Mouse (Mus musculus) cerebellum, postnatal 36 days (tissue): Measurements from ENCODE around the gene Rbp7.
A peak's percentile ranks its signal among the peaks of the same experiment; 100 is the strongest.
"Not testable (repeated sequence)": the region's sequence is repeated elsewhere in the genome, so short reads cannot be mapped to it uniquely, and the experiment has no call there.

Experiments
- DNase-seq, 2 experiments: peaks; one replicate each; pipeline ENCODE4 v3.0.0; 2021 to 2022; ENCODE audit warnings: mixed read lengths in 2 of 2

The Rbp7 gene

DNA sequence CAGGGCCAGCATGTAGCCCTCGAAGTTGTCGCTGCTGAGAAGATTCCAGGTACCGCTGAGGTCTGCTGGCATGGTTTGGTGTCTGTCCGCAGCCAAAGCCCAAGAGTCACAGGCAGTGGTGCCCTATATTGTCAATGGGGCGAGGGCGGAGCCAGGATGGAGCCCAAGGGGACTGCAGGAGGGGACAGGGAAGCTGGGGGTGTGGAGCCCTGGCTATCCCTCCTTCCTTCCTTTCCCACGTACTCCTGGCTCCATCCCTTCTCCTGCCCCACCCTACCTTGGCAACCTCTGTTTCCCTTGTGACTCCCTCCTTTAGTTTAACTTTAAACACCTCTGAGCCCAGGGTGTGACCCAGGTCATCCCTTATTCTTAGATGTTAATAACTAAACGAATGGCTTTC is at the start of gene Rbp7:
Gene Rbp7 (minus strand): TSS at position 100 of the 400 bp plus-strand sequence.
- no peak for DNase-seq

DNA sequence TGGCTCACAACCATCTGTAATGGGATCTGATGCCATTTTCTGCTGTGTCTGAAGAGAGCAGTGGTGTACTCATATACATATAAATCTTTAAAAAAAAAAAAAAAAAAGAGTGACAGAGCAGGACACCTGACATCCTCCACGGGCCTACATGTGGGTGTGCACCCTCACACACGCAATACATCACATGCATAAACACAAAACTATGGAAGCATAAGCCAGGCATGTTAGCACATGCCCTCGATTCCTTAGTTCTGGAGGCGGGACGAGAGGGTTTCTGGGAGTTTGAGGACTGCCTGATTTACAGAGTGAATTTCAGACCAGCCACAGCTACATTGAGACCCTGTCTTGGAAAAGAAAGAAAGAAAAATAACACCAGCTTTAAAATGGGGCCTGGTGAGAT is 49.6 kb upstream of the Rbp7 start:
- DNase-seq: no peak

DNA sequence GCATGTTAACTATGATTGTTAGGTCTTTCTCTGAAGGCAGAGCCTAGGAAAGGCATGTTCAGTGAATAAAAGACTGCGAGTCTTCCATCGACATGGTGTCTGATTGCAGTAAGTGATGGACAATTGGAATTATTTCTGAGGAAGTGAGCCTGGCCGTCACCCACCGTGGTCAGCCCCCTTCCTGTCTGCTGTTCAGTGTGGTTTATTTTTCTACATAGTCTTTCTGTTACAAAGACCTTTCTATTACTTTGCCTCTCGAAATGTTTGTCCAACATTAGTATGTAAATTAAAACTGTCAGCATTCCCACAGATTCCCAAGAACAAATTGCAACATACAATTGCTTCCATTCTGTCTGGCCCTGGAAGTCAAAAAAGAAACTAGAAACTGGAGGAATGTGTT is 45.0 kb upstream of the Rbp7 start:
- DNase-seq: no peak

DNA sequence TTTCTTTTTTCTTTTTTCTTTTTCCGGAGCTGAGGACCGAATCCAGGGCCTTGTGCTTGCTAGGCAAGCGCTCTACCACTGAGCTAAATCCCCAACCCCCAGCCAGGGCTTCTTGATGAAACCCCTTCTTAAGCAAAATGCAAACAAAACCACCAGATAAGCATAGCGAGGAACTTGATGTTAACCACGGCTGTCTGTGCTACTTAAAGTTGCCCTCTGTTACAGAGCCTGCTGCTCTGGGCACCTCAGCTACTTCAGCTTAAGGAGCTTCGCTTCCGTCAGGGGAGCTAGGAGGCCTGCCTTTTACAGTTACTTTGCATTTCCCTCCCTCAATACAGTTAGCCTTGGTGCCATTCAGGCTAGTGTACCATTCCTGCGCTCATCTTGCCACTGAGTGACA is 44.1 kb upstream of the Rbp7 start:
- no peak for DNase-seq

DNA sequence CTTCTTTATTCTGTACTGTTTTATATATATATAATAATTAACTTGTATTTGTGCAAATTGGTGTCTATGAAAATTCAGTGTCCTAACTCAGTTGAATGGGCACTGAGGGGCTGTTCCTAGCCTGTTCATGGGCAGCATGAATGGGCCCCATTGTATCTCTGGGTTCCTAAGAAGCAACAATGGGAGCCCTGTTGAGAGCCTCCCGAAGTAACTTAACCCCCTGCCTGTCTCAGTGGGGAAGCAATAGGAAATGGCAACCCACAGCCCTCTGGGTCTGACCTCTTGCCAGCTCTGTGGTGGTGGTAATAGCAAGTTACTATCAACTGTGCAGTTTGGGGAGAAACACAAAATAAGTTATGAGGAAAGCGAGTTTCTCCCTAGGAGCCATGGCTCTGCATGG is 41.8 kb upstream of the Rbp7 start:
- DNase-seq: no peak

DNA sequence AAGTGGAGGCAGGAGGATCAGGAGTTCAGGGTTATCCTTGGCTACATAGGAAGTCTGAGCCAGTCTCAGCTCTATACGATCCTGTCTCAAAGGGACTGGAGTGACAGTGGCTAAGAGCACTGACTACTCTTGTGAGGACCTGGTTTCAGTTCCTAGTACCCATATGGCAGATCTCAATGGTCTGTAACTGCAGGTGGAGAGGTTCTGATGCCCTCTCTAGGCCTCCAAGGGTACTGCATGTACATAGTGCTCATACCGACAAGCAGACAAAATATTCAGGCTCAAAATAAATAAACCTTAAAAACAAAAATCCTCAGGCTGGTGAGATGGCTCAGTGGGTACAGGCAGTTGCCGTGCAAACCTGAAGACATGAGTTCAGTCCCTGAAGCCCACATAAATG is 36.4 kb upstream of the Rbp7 start:
- DNase-seq: no peak

DNA sequence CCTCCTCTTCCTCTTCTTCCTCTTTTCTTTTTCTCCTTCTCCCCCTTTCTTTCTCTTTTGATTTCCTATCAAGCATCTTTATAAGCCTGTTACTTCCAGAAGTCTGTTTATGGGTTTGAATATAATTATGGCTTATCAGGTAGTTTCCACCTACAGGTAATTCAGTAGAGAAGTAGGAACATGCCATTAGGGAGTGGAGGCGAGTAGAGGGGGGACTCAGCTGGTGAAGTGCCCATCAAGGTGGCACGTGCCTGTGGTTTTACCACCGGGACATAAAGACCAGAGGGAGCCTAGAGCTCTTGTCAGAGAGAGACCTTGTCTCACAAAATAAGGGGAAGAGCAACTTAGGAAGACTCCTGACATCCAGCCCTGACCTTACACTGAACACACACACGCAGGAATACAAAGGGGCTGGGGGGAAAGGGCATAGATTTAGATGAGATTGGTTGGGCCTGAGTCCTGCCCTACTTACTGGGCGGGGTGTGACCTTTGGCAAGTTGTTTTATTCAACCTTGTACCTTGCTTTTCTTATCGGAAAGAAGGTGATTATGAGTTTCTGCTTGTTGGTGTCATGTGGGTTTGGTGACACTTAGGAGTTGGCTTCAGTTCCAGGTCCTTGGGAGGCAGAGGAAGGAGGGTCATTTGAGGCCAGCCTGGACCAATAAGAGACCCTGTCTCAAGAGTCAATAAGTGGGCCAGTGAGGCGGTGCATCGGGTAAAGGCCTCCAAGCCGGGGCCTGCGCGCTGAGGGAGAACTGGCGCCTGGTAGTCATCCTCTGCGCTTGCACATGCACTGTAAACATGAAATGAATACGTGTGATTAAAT is 34.9 kb upstream of the Rbp7 start:
- no peak for DNase-seq

DNA sequence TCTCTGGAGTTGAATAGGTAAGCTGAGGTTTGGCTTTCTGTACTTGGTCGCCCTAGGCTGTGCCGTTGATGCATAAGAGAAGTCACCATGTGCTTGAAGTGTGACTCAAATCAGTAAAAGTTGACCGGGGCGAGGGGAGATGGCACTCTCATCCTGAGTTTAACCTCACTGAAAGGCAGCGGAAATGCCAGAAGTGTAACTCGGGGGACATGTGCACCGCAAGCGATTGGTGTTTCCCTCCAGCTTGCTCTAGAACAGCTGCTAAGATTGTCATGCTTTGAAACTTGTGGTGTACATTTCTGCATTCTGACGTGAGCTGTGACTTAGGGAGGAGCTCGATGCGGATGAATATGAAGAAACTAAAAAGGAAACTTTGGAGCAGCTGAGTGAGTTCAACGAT is 33.0 kb upstream of the Rbp7 start:
- DNase-seq: no peak

DNA sequence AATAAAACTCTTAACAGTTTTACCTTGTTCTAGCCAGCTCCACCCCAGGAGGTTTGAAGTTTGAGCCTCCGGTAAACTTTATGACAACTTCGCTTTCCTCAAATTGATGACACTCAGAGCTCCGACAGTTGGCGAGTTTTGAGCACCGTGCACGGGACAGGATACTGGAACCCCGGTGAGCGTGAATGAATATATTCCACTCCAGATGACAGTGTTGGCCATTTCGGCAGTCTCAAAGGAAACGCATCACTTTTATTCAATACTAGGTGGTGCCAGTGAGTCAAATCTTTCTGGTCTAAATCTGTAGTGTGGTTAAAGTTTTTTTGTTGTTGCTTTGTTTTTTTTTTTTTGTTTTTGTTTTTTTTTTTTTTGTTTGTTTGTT is 31.0 kb upstream of the Rbp7 start:
- DNase-seq: peak in 1 of 2 experiments; percentile 22

DNA sequence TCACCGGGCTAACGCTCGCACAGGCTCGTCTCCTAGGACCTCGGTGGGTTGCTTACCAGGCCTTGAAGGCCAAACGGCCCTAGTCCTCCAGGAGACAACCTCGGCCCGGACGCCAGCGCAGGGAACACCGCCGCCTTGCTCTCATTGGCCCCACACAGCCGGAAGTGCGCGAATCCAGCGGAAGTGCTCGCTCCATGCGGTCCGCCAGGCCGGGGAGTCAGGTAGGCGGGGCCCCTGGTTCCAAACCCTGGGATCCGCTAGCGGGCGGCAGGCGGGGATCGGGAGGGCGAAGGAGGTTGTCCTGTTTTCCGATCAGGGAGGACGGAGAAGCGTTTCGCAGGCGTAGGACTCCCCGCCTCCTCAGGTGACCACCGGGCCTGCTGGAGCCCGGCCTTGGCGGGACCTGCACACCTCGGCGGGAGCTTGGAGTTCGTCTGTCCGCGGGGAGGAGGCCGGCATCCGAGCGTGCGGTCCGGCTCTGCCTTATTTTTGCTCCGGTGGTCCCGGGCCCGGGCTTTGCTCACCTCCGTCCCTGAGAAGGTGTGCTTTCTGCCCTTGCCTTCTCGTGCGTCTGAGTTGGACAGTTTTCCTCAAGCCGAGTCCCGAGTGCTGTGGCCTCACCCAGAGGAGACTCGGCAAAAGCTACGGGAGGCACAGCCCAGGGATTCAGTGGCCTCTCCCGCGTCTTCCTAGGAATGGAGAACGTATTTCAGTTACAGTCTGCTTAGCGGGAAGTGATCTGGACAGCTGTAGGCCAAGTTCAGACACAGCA is 30.5 kb upstream of the Rbp7 start, which contains the start of the genes Nmnat1 and Lzic:
Gene Nmnat1 (minus strand): TSS at position 150 of the 772 bp plus-strand sequence.
Gene Lzic (plus strand): TSS at position 177 of the 772 bp plus-strand sequence.
- peak; percentile 92 to 93 for DNase-seq

DNA sequence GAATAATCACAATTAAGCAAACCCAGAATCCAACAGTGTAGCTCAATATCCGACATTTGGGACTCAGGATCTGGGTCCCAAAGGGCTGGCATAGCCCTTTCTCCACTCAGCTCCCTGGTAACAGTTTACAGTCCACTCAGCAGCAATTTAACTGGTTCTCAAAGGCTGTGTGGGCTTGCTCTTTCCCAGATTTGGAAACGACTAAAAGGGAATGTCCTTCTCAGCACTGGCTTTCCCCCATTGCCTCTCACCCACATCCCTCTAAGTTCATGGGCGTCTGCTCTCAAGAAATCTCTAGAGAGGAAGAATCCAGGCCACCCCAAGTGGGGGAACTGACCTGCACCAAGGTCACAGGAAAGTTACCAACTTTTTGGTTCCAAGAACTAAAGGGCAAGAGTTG is 29.8 kb upstream of the Rbp7 start:
- no peak for DNase-seq

DNA sequence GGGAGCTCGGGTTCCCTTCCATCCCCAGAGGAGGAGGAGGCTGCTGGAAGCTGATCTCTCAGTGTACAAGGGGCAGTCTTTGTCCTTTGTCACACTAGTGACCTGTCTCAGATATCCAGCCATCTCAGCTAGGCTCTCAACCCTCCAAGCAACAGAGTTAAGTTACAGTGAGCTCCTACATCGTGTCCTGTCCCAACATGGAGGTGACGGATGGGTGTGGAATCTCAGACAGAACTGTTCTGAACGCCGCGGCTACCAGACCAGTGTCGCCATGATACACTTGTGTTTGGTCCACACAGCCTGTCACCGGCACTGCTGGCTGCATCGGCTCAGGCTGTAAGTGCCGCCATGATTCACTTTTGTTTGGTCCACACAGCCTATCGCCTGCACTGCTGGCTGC is 22.3 kb upstream of the Rbp7 start, which contains the start of gene Tmem274:
Gene Tmem274 (plus strand): TSS at position 301 of the 400 bp plus-strand sequence.
- no peak for DNase-seq

DNA sequence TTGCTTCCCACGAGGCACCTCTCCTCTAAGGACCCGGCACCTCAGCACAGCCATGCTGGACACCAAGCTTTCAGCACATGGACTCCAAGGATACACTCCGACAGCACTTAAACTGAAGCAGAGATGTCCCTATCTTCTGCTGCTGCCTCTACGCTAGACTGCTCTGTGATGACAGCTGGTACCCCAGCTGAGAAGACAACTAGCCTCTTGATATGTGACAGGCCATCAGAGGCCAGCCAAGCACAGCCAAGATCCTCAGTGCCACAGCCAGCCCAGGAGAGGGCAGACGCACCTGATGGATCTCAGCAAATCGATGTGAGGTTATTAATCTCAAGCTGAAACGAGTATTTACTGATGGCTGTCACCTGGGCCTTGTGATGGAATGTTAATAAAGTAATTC is 20.3 kb upstream of the Rbp7 start:
- DNase-seq: no peak

DNA sequence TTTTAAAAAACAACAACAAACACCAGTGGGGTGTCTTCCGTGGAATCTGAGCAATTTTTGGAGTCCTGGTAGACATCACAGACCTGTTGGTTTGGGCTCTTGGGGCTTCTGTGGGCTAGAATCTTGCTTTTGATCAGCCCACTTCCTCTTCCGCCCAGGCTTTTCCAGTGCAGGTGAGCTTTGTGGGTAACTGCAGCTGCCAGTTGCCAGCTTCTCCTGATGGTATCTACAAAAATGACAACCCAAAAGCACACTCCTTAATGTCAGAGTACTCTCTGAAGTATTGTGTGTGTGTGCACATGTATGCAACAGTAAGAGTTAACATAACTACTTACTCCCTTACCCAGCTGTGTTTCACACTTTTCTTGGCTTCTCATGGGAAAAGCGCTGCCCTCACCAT is 14.8 kb upstream of the Rbp7 start:
- DNase-seq: no peak

DNA sequence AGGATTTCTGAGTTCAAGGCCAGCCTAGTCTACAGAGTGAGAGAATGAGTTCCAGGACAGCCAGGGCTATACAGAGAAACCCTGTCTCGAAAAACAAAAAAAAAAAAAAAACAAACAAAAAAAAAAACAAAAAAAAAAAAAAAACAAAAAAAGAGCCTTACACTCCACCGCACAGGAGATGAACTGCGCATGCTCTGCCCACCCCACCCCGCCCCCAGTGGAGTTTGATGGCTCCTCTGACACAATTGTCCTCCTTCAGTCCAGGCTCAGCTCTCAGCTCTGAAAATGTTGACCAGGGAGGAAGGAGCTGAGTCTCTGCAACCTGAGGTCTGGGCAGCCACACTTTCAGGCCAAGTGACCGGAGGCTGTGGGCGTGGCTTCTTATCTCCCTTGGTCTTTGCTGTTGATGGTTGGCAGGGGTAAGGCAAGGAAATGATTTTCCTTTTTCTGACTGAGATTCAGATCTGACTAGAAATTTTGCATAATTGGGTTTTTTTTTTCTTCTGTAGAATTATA is 8.7 kb upstream of the Rbp7 start:
- no peak for DNase-seq

DNA sequence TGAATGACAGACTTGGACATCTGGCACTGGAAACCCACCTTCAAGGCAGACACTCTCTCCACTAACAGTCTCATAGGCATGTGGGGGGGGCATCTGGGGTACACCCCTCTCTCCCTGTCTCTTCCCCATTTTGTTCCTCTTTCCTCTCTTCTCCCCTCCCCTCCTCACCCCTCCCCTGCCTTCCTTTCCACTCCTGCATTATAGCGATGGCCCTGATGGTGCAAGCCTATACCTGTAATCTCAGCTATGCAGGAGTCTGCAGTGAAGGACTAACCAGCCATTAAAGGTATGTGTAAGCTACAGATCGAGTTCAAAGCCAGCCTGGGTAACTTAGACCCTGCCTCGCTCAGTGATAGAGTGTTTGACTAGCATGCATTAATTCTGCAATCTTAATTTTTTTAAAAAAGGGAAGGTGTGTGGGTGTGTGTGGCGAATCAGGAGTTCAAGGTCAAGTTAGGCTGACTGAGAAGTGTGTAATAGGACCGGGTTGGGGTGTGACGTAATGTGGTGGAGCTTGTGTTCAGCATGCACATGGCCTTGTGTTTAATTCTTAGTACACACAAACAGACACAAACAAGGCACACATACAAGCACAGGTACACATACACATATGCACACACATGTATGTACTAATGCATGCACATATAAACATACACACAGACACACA is 7.7 kb upstream of the Rbp7 start:
- DNase-seq: peak in 1 of 2 experiments; percentile 23

DNA sequence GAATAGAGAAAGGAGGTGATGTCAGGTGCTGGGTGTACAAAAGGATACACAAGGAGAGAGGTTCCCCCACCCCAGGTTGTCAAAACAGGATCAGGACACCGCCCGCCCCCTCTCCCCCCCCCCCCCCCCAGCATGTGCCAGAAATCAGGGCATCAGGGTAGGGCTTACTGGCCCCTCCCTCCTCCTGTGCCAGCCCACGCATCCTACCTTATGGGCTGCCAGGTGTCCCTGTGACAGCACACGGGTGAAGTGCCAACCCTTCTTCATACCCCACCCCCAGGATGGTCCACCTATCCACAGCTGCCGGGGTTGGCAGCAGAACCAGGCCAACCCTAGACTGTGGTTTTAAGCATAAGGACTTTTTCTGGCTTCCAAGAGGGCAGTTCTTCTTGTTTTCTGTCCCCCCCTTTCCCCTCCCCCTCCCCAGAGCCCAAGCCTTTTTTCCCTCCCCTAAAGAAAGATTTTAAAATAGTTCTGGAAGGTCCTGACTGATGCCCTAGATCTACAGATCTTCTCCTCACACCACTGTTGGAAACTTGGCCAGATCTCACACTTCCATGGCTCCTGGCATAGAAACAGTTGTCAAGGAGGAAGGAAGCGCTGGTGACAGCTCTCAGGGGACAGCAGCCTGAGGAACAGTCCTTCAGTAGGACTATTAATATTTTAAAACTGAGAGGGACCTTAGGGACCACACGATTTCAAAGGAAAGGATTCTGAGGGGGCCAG is 7.0 kb upstream of the Rbp7 start:
- DNase-seq: peak; percentile 75 to 83

DNA sequence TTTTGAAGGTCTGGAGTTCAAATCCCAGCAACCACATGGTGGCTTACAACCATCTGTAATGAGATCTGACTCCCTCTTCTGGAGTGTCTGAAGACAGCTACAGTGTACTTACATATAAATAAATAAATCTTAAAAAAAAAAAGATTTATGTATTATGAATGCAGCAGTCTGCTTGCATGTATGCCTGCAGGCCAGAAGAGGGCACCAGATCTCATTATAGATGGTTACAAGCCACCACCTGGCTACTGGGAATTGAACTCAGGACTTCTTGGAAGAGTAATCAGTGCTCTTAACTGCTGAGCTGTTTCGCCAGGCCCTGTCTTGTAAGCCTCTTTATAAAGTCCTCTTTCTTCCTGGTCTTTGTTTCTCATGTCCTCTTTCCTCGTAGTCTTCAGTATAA is 5.7 kb upstream of the Rbp7 start:
- DNase-seq: not testable (repeated sequence)

DNA sequence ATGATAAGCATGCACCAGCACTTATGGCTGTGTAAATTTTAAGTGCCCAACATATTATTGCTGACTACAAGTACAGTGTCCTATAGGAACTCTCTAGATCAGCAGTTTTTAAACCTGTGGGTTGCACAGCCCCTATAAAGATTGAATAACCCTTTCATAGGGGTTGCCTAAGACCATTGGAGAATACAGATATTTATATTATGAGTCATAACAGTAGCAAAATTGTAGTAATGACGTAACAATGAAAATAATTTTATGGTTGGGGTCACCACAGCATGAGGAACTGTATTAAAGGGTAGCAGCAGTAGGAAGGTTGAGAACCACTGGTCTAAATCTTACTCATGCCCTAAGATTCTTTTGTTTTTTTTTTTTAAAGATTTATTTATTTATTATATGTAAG is 4.6 kb upstream of the Rbp7 start:
- no peak for DNase-seq

DNA sequence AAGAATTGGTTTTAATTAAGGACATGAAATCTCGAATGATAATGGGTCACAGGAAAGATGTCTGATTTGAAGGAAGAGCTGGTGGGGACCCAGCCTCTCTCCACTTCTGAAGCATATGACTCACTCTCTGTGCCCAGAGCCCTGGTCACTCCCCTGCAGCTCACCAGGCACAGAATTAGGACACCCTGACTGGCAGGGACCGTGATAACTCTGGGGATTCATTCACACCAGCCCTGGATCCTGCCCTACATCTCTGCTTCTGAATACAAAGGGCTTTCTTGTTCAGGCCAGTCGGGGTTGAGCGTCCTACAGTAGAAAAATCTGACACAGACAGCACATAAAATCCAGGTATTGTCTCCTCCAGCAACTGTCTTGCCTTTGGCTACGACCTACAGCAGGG is 3.7 kb upstream of the Rbp7 start:
- no peak for DNase-seq

DNA sequence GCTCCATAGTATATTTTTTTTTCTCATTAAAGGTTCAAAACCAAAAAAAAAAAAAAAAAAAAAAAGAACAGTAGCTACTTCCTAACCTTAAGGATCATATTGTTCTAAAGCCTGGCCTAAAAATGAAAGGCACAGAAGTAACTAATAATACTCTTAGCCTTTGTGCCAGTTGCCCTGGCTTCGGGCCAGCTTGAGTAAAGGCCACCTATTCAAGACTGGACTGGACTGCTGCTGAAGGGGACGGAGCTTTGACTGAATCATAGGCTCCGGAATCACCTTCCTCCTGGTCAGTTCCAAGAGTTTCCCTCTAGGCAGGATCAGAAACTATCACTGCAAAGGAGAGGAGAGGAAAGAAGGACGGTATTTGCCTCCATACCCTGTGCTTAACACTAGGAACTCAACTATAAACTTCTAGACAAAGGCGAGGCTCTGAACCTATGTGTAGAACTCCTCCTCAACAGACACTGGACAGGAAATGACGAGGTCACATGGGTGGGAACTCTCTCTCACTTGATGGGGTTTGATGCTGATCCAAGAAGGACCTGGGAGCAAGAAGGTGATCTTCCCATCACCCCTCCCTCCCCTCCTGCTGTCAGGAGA is 3.2 kb upstream of the Rbp7 start:
- DNase-seq: peak; percentile 30 to 33

DNA sequence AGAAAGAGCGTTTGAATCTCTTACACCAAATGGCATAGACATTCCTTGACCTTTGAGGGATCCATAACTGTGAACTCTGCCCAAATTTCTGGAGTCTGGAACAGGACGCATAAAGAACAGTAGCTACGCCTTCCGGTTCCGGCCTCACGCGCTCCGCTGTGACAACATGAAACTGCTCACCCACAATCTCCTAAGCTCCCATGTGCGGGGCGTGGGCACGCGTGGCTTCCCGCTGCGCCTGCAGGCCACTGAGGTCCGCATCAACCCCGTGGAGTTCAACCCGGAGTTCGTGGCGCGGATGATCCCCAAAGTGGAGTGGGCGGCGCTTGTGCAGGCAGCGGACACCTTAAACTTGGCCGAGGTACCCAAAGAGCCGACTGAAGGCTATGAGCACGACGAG is 2.4 kb upstream of the Rbp7 start:
- not testable (repeated sequence) for DNase-seq
